Mouse (Mus musculus) CH12.LX (cell line): ENCODE data around the gene Mgp.

ENCODE experiments used
- MXI1 ChIP-seq: IDR thresholded peaks from 2 replicates; pipeline ENCODE4 v1.6.1; 2011; ENCODE audit warnings: mild to moderate bottlenecking, low read depth, low read length, improper control_type of control experiment
- ZC3H11A ChIP-seq: IDR thresholded peaks from 2 replicates; pipeline ENCODE4 v1.6.1; 2012; ENCODE audit warnings: low read depth, mild to moderate bottlenecking, inconsistent platforms, low read length, improper control_type of control experiment

DNA sequence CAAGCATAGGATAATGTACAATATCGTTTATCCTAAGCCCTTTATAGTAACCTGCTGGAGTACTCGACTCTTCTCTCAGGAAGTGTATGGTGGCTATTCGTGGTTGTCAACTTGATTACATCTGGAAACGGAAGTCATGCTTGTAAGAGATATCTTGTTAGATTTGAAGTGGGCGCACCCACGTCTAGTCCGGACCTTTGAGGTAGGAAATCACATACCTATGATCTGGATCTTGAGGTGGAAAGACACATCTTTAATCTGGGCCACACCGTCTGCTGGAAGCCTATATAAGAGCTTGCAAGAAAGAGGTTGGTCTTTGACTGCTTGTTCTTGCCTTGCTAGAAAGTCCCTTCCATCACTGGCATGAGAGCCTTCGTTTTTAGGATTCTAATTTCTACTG is 26.9 kb upstream of the Mgp start:
- TF ChIP-seq MXI1 (no peak), ZC3H11A (no peak)
